Mouse (Mus musculus) T-helper 17 cell (primary cell): ENCODE measurements at regions not wholly inside any gene's neighbourhood (a gene's known extent, or its start where the extent isn't known, plus 50 kb on each side); places are given as distances from the start of the nearest gene placed in this dataset.
"Not testable (repeated sequence)": the region's sequence is repeated elsewhere in the genome, so short reads cannot be mapped to it uniquely, and the experiment has no call there.

Experiments used
- in situ Hi-C, 2 experiments: fragments of 300-600 bp; cut with MboI, MseI; formaldehyde crosslinking; loops; 1 replicate in 1 of 2; 2 replicates in 1 of 2; pipeline ENCODE4 v1.15.1; 2025; ENCODE audit warnings: high pct_unique_total_duplicates in 2 of 2

DNA sequence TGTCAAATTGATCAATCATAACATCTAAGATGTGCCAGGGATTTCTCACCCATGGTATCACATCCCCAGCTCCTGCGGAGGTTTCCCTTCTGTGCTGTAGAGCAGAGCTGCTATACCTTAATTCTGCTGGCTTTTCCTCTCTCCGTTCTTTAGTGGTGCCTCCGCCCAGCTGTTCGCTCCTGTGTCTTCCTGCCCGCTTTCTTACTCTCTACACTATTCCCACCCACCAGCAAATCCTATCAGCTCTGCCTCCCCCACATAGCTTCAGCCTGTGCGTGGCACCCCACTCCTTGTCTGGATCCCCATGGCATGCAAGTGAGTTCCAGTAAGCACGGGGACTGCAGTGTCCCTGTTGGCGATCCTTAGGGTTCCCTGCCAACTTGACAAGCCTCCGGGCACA lies 204.0 kb upstream of the Hs6st1 start:
- in situ Hi-C loops = no loop called here

GRCm38 (mm10) chr1:35865263-35865662 lies 202.9 kb upstream of the Hs6st1 start:
- in situ Hi-C loops = no loop called here

DNA sequence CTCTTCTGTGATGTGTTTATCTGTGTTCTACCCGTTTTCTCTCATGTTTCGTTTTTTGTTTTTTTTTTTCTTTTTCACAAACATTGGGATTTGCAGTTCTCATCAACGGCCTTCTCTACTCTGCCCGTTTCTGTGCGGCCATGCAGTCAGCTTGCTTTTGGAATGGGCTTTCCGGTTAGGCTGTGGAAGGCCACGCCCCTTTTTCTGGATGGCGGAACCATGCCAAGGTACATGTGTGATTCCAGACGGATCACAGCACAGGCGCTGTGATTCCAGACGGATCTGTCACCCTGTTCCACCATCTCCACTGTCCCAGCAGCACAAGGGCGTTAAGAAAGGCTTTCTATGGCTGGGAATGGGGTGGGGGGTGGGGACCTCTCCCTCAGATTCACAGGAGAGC lies 201.6 kb upstream of the Hs6st1 start:
- in situ Hi-C loops = no loop called here

DNA sequence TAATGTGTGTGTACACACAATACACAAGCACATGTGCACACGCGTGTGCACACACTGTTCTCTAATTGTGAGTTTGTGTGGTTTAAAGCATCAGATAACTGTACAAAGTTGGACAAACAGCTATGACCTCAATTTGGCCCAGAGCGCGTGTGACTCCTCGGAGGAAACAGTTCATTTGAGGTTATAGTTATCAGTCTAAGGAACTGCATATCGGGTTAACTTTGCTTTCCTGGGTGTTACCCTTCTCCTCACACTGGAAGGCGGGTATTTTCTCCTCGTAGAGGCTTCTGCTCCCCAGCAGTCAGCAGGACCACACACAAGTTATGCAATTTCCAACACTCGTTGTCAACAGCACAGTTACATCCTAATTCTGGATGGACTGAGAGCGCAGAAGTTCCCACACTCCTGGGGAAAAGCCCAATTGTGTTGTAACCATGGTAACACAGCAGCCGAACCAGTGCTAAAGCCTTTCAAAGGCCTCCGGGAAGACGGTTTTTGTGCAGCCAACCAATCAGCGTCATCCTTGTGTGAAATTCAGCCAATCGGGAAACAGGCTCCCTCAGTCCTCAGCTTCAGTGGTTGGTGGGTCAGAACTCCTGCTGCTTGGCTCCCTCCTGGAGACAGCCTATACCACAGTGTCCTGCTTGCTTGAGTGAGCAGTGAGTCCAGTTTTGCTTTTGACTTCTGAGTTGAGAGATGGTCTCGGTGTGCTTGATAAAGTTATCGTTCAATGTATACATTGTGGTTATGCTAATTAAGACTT lies 198.6 kb upstream of the Hs6st1 start:
- in situ Hi-C loops = no loop called here

- in situ Hi-C loops = no loop called here
These were observed 197.9 kb upstream of the Hs6st1 start for GRCm38 (mm10) chr1:35870144-35870827.

GRCm38 (mm10) chr1:35873038-35873437 lies 195.2 kb upstream of the Hs6st1 start:
- in situ Hi-C loops = no loop called here

DNA sequence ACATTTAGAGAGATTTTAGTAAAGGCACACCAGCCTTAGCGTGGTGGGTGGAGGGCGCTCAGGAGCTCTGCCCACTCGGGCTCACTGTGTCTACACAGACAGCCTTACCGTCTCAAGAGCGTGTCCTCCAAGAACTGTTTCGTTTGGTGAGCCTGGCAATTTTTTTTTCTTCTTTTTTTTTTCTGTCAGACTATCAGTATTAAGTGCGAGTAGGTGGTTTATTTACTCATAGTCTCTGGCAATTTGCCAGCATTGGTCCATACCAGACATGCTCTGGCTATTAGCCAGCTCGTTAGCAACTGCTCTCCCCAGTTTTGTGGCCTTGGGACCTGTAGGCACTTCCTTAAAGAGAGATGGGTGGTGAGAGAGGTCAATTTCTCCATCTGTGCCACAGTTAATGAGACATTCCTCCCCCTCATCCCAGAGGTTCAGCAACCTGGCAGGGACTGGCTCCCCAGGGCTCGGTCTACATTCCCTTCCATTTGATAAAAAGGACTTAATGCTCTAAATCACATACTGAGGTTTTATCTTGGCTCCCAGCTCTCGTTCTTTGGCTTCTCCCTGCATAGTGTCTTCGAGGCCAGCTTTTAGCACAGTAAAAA lies 192.9 kb upstream of the Hs6st1 start:
- in situ Hi-C loops = no loop called here

- in situ Hi-C loops = no loop called here
These were observed 189.8 kb upstream of the Hs6st1 start for GRCm38 (mm10) chr1:35878426-35878825.

DNA sequence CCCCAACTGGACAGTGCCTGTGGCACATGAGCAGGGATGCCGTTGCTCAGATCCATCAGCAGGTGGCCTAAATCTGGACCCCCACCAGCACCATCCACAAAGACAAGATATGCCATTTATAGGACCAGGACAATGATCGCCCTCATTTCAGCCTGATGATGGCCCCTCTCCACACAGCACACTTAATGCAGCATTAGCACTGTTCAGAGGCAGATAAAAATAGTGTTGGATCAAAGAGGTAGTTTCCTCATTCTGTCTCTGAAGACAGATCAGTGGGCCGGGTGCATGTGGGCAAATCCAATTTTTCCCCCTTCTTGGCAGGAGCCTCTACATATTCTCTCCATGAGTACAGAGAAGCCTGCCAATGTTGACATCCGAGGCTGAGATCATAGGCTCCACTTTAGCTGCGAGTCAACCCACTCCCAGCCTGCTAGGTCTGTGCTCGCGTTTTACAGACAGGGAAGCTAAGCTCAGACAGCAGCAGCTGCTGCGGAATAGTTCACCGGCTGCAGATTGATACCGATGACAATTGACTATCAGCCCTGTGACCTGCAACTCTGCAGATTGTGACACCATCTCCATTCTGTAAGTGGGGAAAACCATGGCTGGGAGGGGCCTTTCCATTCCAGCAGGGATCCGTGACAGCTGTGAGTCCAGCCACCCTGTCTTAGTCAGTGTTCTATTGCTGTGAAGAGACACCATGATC lies 188.7 kb upstream of the Hs6st1 start:
- in situ Hi-C loops = no loop called here

GRCm38 (mm10) chr1:35880562-35881265 lies 187.5 kb upstream of the Hs6st1 start:
- in situ Hi-C loops = no loop called here

DNA sequence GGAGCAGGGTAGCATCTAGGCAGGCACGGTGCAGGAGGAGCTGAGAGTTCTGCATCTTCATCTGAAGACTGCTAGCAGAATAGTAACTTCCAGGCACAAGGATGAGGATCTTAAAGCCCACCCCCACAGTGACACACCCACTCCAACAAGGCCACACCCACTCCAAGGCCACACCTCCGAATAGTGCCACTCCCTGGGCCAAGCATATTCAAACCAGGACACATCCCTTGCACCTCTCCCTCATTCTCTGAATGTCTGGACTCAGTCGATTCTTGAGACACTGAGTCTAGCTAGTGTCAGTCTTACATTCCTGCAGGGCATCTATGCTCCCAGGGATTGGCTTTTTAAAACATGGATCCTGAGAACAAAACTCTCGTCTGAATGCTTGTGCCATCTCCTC lies 186.7 kb upstream of the Hs6st1 start:
- in situ Hi-C loops = no loop called here

GRCm38 (mm10) chr1:35882101-35882500 lies 186.1 kb upstream of the Hs6st1 start:
- in situ Hi-C loops = no loop called here

DNA sequence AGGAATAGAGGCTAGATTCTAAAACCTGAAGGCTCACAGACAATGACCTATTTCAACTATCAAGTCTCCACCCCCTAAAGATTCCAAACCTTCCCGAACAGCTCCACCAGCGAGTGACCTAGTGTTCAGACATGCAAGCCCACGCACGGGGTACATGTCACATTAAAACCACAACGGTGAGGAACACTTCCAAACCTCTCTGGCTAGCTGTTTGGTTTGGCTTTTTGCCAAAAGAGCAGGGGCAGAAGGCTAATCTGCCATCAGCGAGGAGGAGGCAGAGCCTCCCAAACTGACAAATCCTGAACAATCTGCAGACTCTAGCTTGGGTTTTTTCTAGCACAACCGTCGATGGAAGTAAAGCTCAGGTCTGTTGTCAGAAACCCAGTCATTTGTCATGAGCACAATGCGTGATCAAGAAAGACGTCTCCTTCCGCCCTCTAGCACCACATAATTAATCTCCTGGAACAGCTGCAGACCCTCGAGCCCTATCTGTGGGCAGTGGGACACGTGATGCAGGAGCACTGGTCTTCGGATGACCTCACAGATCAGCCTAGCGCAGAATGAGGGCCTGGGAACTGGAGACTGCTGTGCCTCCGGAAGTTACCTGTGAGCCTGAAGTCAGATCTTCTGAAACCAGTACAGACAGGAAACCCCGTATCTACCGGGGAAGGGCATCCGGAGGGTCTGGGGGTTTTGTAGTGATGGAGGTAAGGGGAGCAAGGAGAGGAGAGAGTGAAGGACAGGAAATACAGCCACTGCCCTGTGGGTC lies 178.3 kb upstream of the Hs6st1 start:
- in situ Hi-C loops = no loop called here

GRCm38 (mm10) chr1:35890500-35890900 lies 177.7 kb upstream of the Hs6st1 start:
- in situ Hi-C loops = no loop called here

DNA sequence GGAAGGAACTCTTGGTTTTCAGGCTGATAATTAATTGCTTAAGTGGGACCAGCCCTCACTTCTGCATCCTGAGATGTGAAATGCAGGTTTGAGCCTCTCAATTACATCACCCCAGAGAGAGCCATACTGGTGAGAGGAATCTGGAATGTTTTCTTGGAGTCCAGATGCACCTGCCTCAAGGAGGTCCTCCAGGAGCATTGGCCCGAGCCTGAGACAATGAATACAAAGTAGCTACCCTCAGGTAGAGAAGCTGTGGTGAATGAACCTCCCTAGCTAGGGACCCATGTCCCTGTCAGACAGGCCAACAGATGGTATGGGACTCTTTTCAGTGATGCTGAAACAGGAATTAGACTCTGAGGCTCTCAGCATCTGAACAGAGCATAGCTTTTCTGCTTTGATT lies 168.7 kb upstream of the Hs6st1 start:
- in situ Hi-C loops = no loop called here

- in situ Hi-C loops = no loop called here
These were observed 164.1 kb upstream of the Hs6st1 start for GRCm38 (mm10) chr1:35904001-35904547.

- in situ Hi-C loops = no loop called here
These were observed 154.6 kb upstream of the Hs6st1 start for GRCm38 (mm10) chr1:35913551-35913950.

DNA sequence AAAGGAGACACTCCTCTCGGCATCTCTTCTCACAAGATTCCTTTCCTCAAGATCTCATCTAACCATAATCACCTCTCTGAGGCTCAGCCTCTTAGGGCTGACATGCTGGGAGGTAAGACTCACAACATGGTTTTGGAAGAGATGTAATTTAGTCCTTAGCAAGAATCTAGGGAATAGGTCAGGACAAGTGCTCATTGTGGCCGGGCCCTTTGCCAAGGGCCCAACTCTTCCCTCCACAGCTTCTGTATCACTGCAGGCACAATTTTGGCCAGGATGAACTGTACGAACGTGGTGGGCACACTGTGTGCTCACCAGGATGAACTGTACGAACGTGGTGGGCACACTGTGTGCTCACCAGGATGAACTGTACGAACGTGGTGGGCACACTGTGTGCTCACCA lies 154.0 kb upstream of the Hs6st1 start:
- in situ Hi-C loops = not testable (repeated sequence)

GRCm38 (mm10) chr1:35915526-35915925 lies 152.7 kb upstream of the Hs6st1 start:
- in situ Hi-C loops = no loop called here
